ENCODE assay signal across 9 mouse cellular contexts in genomic region chr8:104343957-104344356, GRCm38 (mm10). TPM values are rescaled to one million over a fixed set of nuclear protein-coding genes. Genes with fewer than 3 reads are reported as not detected.
DNase-seq lines count a peak whose midpoint lies in the region; ATAC-seq and TF ChIP-seq lines count a peak whose summit lies in the region.
"Had no signal": no experiment of that assay in that cellular context is flagged by ENCODE, and none has a peak within 500 bp of the region (broad histone marks: within the 10 kb centered on the region; RNA-seq: fewer than 3 reads in every experiment).

No protein-coding gene starts in this region.

- H3K9ac ChIP-seq in hindbrain, postnatal 0 days (replicated peaks; ENCODE audit: low read length) = no peak overlapping the region

- peak; percentile 98 for TF ChIP-seq CTCF in hindbrain, postnatal 0 days (IDR thresholded peaks at IDR 0.05; ENCODE audit: low read depth)

- H3K4me2 ChIP-seq in hindbrain, postnatal 0 days (ENCODE audit: low read depth, low read length) = no peak overlapping the region

- DNase-seq in T-cell, adult 2 months (ENCODE audit: low spot score) = peak; percentile 71
- DNase-seq in cerebellum, postnatal 14 days = peak; percentile 94 to 96
- peak; percentile 79 to 81 for DNase-seq in frontal cortex, postnatal 25 days (ENCODE audit: low spot score in 2 of 2)
- DNase-seq in hindbrain, postnatal 0 days (ENCODE audit: low spot score) = peak; percentile 92
- DNase-seq in left cerebral cortex, adult 11 months (ENCODE audit: low spot score) = peak; percentile 71
- DNase-seq in retina, postnatal 7 days (ENCODE audit: low read depth, low spot score) = peak; percentile 80
- peak; percentile 66 to 80 for DNase-seq in urinary bladder, adult 18-20 months (ENCODE audit: low spot score in 2 of 2)

- no peak overlapping the region for H3K27ac ChIP-seq in hindbrain, postnatal 0 days
- peak overlapping the region; percentile 94 for H3K27ac ChIP-seq in macrophage

- 20% methylated on average over 7 of the region's 7 CpGs for WGBS in hindbrain, postnatal 0 days
- WGBS in macrophage (ENCODE audit: missing documents) = 31% methylated on average over 7 of the region's 7 CpGs

- ATAC-seq in hindbrain, postnatal 0 days = peak; percentile 57

- peaks cover 44% of the 10 kb centered on the region for H3K79me2 ChIP-seq in macrophage (ENCODE audit: inconsistent target)

- no peaks in the 10 kb centered on the region; the same call in 1 of the 2 replicates for H3K36me3 ChIP-seq in hindbrain, postnatal 0 days (ENCODE audit: insufficient read depth, low read length)
- H3K36me3 ChIP-seq in macrophage (ENCODE audit: inconsistent target) = peaks cover 35% of the 10 kb centered on the region

- H3K9me3 ChIP-seq in hindbrain, postnatal 0 days (ENCODE audit: low read length) = no peaks in the 10 kb centered on the region

- no peak overlapping the region for H3K4me3 ChIP-seq in hindbrain, postnatal 0 days (ENCODE audit: low read length)
- H3K4me3 ChIP-seq in macrophage (ENCODE audit: inconsistent target) = no peak overlapping the region

- no peaks in the 10 kb centered on the region for H3K27me3 ChIP-seq in hindbrain, postnatal 0 days (ENCODE audit: insufficient read depth, low read length)

- H3K4me1 ChIP-seq in hindbrain, postnatal 0 days (ENCODE audit: insufficient read depth, low read length) = no peaks in the 10 kb centered on the region

RNA-seq across cellular contexts. Expression of gene Cmtm3, which starts 4.7 kb away (rescaled TPM):
- 23.1 and 27.2 TPM in 2 replicates for total RNA-seq in hindbrain, postnatal 0 days (2014; rRNA removed)
- 41.9 and 42.6 TPM in 2 replicates for polyA plus RNA-seq in hindbrain, postnatal 0 days (2015; fragmentation: Nextera tagmentation; extraction: Ambion mirVana)
- total RNA-seq in macrophage (2018; cell fraction: chromatin; rRNA removed) = 100 to 1,000 TPM; 136 to 289 (median 214) TPM
- 100 to 1,000 TPM; 147 to 208 (median 174) TPM for total RNA-seq in macrophage (2018; cell fraction: cytosol; rRNA removed)
- 100 to 1,000 TPM; 129 to 308 (median 202) TPM for total RNA-seq in macrophage (2018; cell fraction: nucleus; rRNA removed)
- 170 to 223 TPM (median 206 TPM) in 3 replicates for polyA plus RNA-seq in macrophage (2018)

RNA-seq across cellular contexts. Expression of gene Cmtm2b, which starts 21.9 kb away (rescaled TPM):
- not detected in 2 replicates for total RNA-seq in hindbrain, postnatal 0 days (2014; rRNA removed)
- polyA plus RNA-seq in hindbrain, postnatal 0 days (2015; fragmentation: Nextera tagmentation; extraction: Ambion mirVana) = not detected in 2 replicates
- total RNA-seq in macrophage (2018; cell fraction: chromatin; rRNA removed) = not detected
- total RNA-seq in macrophage (2018; cell fraction: cytosol; rRNA removed) = not detected
- not detected for total RNA-seq in macrophage (2018; cell fraction: nucleus; rRNA removed)
- not detected in 3 replicates for polyA plus RNA-seq in macrophage (2018)
- polyA plus RNA-seq: stomach, embryonic 14.5 days had no signal

RNA-seq across cellular contexts. Expression of gene Gm11020, which starts 22.6 kb away (rescaled TPM):
- total RNA-seq in hindbrain, postnatal 0 days (2014; rRNA removed) = not detected in 2 replicates
- polyA plus RNA-seq in hindbrain, postnatal 0 days (2015; fragmentation: Nextera tagmentation; extraction: Ambion mirVana) = not detected in 2 replicates
- total RNA-seq in macrophage (2018; cell fraction: chromatin; rRNA removed) = not detected
- not detected for total RNA-seq in macrophage (2018; cell fraction: cytosol; rRNA removed)
- total RNA-seq in macrophage (2018; cell fraction: nucleus; rRNA removed) = not detected
- not detected in 3 replicates for polyA plus RNA-seq in macrophage (2018)
- polyA plus RNA-seq: stomach, embryonic 14.5 days had no signal

RNA-seq across cellular contexts. Expression of gene Cmtm1, which starts 34.0 kb away (rescaled TPM):
- not detected in 2 replicates for total RNA-seq in hindbrain, postnatal 0 days (2014; rRNA removed)
- not detected in 2 replicates for polyA plus RNA-seq in hindbrain, postnatal 0 days (2015; fragmentation: Nextera tagmentation; extraction: Ambion mirVana)
- not detected for total RNA-seq in macrophage (2018; cell fraction: chromatin; rRNA removed)
- not detected for total RNA-seq in macrophage (2018; cell fraction: cytosol; rRNA removed)
- total RNA-seq in macrophage (2018; cell fraction: nucleus; rRNA removed) = not detected
- not detected in 3 replicates for polyA plus RNA-seq in macrophage (2018)
- polyA plus RNA-seq: stomach, embryonic 14.5 days had no signal

RNA-seq across cellular contexts. Expression of gene Gm45711, which starts 34.1 kb away (rescaled TPM):
- not detected in 2 replicates for total RNA-seq in hindbrain, postnatal 0 days (2014; rRNA removed)
- polyA plus RNA-seq in hindbrain, postnatal 0 days (2015; fragmentation: Nextera tagmentation; extraction: Ambion mirVana) = not detected in 2 replicates
- total RNA-seq in macrophage (2018; cell fraction: chromatin; rRNA removed) = 1 to 10 TPM in 1 of 26 experiments, not detected in 25; 1.1 TPM
- total RNA-seq in macrophage (2018; cell fraction: cytosol; rRNA removed) = not detected
- total RNA-seq in macrophage (2018; cell fraction: nucleus; rRNA removed) = not detected
- polyA plus RNA-seq in macrophage (2018) = not detected in 3 replicates
- polyA plus RNA-seq: stomach, embryonic 14.5 days had no signal
